Mouse (Mus musculus): ENCODE measurements around the gene Ifitm10.

GRCm38 (mm10) chr7:142377233-142377925, 3.8 kb upstream of the Ifitm10 start:
- TF ChIP-seq ZC3H11A (IDR thresholded peaks at IDR 0.05; ENCODE audit: borderline replicate concordance, low read depth, low read length) (no peak), HCFC1 (IDR thresholded peaks at IDR 0.05; ENCODE audit: borderline replicate concordance, insufficient read depth, low read length) (no peak), ZNF384 (IDR thresholded peaks at IDR 0.05; ENCODE audit: low read depth, low read length) (no peak), MAFK (IDR thresholded peaks at IDR 0.05; ENCODE audit: insufficient read depth, low read depth, low read length) (no peak)
